Mouse (Mus musculus) kidney, embryonic 16.5 days (tissue): ENCODE measurements at regions not wholly inside any gene's neighbourhood (a gene's known extent, or its start where the extent isn't known, plus 50 kb on each side); places are given as distances from the start of the nearest gene placed in this dataset.

Experiments
- ATAC-seq: fragments of 200-750 bp; cut with Nextera tagmentation; 2 replicates; pipeline ENCODE4 v1.8.0; 2017; ENCODE audit warnings: moderate TSS enrichment; ENCODE audit not compliant: low FRiP score, low TSS enrichment
- H3K27ac ChIP-seq: fragments of 300-500 bp; sonication (generic); 2 replicates; pipeline ENCODE4 v1.5.1; 2014; ENCODE audit warnings: low read length
- H3K27me3 ChIP-seq: fragments of 300-500 bp; sonication (generic); 2 replicates; pipeline ENCODE4 v1.6.1; 2014; ENCODE audit warnings: low read length, control low read depth, mixed read lengths; ENCODE audit not compliant: insufficient read depth
- H3K36me3 ChIP-seq: fragments of 300-500 bp; sonication (generic); 2 replicates; pipeline ENCODE4 v1.6.1; 2014; ENCODE audit warnings: low read length, control low read depth, mixed read lengths; ENCODE audit not compliant: insufficient read depth
- H3K4me1 ChIP-seq: fragments of 300-500 bp; sonication (generic); 2 replicates; pipeline ENCODE4 v1.6.1; 2014; ENCODE audit warnings: low read length, control low read depth, mixed read lengths; ENCODE audit not compliant: insufficient read depth
- H3K4me2 ChIP-seq: fragments of 300-500 bp; sonication (generic); replicated peaks from 2 replicates; pipeline ENCODE4 v1.6.1; 2014; ENCODE audit warnings: low read depth, low read length
- H3K4me3 ChIP-seq: fragments of 300-500 bp; sonication (generic); 2 replicates; pipeline ENCODE4 v1.5.1; 2014; ENCODE audit warnings: mild to moderate bottlenecking, low read length
- H3K9ac ChIP-seq: fragments of 300-500 bp; sonication (generic); replicated peaks from 2 replicates; pipeline ENCODE4 v1.6.1; 2014; ENCODE audit warnings: low read length
- H3K9me3 ChIP-seq: fragments of 300-500 bp; sonication (generic); 2 replicates; pipeline ENCODE4 v1.6.1; 2016; ENCODE audit warnings: low read length, control low read depth
- WGBS: fragments of 180-500 bp; shearing (Covaris S2); extraction: QIAGEN DNeasy Blood & Tissue Kit; methylation state at CpG from one replicate; pipeline ENCODE4 v1.1.7; 2014; 5-methylcytosine and 5-hydroxymethylcytosine counted together

GRCm38 (mm10) chr15:67303804-67304203, 803.1 kb upstream of the Lrrc6 start:
- no peak overlapping the region for H3K9ac ChIP-seq
- no peaks in the 10 kb centered on the region for H3K36me3 ChIP-seq
- 0 out of 2 replicates have a peak, but pooled peaks cover 3% of the 10 kb centered on the region for H3K9me3 ChIP-seq
- WGBS: 23% methylated on average over 1 of the region's 1 CpGs
- H3K27ac ChIP-seq: peak overlapping the region; percentile 81
- no peak overlapping the region for H3K4me2 ChIP-seq
- peak; percentile 83 for ATAC-seq
- H3K27me3 ChIP-seq: no peaks in the 10 kb centered on the region
- no peak overlapping the region for H3K4me3 ChIP-seq
- H3K4me1 ChIP-seq: peaks cover 21% of the 10 kb centered on the region

DNA sequence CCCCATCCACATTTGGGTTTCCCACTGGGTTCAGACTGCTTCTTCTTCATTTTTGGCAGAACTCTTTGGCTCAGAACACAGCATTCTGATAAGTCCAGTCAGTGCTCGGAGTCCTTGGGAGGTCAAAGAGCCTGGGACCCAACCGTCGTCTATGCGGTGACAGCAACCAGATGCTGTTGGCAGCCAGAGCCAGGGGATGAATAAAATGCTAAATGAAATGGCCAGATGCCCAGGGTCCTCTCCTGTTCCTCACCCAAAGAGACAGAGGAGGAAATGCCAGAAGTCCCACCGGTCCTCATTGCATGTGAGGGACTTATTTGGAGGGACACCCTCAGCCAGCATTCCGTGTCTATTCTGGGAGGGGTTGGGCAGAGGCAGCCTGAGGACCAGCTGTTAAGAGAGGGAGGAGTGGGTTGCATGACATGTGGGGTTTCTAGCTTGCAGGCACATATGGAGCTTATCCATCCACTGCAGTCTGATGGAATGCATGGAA, 801.2 kb upstream of the Lrrc6 start:
- ATAC-seq: peak; percentile 83
- Histone ChIP-seq H3K4me3 (no peak overlapping the region), H3K9me3 (0 out of 2 replicates have a peak, but pooled peaks cover 3% of the 10 kb centered on the region), H3K36me3 (no peaks in the 10 kb centered on the region), H3K4me1 (peaks cover 21% of the 10 kb centered on the region), H3K4me2 (no peak overlapping the region), H3K27me3 (no peaks in the 10 kb centered on the region), H3K9ac (no peak overlapping the region), H3K27ac (peak overlapping the region; percentile 83)
- 49% methylated on average over 6 of the region's 6 CpGs for WGBS

GRCm38 (mm10) chr15:67301024-67301423, 800.3 kb upstream of the Lrrc6 start:
- WGBS: 27% methylated on average over 4 of the region's 4 CpGs
- Histone ChIP-seq H3K9me3 (0 out of 2 replicates have a peak, but pooled peaks cover 3% of the 10 kb centered on the region), H3K4me3 (no peak overlapping the region), H3K9ac (no peak overlapping the region), H3K4me2 (no peak overlapping the region), H3K27ac (peak overlapping the region; percentile 83), H3K27me3 (no peaks in the 10 kb centered on the region), H3K4me1 (peaks cover 21% of the 10 kb centered on the region), H3K36me3 (no peaks in the 10 kb centered on the region)
- no peak for ATAC-seq

GRCm38 (mm10) chr15:67294797-67295196, 794.1 kb upstream of the Lrrc6 start:
- WGBS: 86% methylated on average over 1 of the region's 1 CpGs
- no peaks in the 10 kb centered on the region for H3K27me3 ChIP-seq
- no peak overlapping the region for H3K9ac ChIP-seq
- H3K27ac ChIP-seq: no peak overlapping the region
- H3K36me3 ChIP-seq: no peaks in the 10 kb centered on the region
- no peaks in the 10 kb centered on the region for H3K4me1 ChIP-seq
- ATAC-seq: no peak
- H3K4me2 ChIP-seq: no peak overlapping the region
- H3K9me3 ChIP-seq: no peaks in the 10 kb centered on the region
- H3K4me3 ChIP-seq: no peak overlapping the region

DNA sequence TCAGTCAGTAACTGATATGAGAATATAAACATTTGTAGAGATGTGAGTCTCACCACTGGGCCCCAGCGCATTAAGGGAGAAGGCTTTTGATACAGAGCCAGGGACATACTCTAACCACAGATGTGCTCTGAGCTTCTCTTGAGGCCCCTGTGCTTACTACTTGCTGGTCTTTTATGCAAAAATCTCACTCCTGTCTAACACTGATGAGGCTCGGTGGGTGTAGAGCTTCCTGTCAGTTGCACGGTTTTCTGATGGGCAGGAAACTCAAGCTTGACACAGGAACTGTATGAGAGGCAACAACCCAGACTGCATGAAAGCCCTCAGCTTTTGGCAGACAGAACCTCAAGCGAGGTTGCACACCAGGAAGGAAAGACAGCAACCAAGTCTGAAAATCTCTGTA, 789.0 kb upstream of the Lrrc6 start:
- whole genome bisulfite sequencing: 58% methylated on average over 4 of the region's 4 CpGs

GRCm38 (mm10) chr15:67284941-67285340, 784.2 kb upstream of the Lrrc6 start:
- H3K4me3 ChIP-seq: no peak overlapping the region
- H3K36me3 ChIP-seq: no peaks in the 10 kb centered on the region
- no peaks in the 10 kb centered on the region for H3K9me3 ChIP-seq
- ATAC-seq: no peak
- H3K9ac ChIP-seq: no peak overlapping the region
- no peaks in the 10 kb centered on the region for H3K27me3 ChIP-seq
- H3K4me1 ChIP-seq: no peaks in the 10 kb centered on the region
- no peak overlapping the region for H3K4me2 ChIP-seq
- WGBS: 47% methylated on average over 4 of the region's 4 CpGs
- H3K27ac ChIP-seq: no peak overlapping the region

More for the DNA sequence above, 789.0 kb upstream of the Lrrc6 start:
- Histone ChIP-seq H3K9me3 (no peaks in the 10 kb centered on the region), H3K27ac (no peak overlapping the region), H3K4me2 (no peak overlapping the region), H3K36me3 (no peaks in the 10 kb centered on the region), H3K4me3 (no peak overlapping the region), H3K9ac (no peak overlapping the region), H3K4me1 (no peaks in the 10 kb centered on the region), H3K27me3 (no peaks in the 10 kb centered on the region)
- ATAC-seq: no peak

DNA sequence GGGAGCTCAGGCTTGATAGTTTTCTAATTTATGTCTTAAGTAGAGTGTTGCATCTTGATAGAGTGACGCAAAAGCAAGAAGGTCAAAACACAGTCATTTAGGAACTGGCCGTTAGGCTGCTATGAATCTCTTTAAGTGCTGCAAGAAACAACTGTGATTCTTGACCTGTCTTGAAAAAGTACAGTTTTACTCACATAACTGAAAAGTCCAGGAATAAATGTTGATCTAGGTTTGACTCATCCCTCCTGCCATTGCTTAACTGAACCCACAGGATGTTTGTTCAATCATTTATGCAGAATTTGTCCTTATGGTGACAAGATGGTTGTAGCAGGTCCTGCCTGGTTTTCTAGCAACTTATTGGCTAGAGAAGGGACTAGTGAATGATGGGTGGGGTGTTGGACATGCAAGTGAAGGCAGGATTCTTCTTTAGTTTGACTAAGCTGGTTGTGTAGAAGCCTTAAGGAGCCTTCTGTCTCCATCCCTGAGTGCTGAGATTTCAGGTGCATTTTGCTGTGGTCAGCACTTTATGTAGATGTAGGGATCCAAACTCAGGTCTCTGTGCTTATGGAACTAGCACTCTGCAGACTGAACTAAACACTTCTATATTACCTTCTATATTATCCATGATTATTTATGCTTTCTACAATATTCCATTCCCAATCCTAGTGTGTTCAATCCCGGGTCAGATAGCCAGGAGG, 782.7 kb upstream of the Lrrc6 start:
- no peak overlapping the region for H3K4me3 ChIP-seq
- no peaks in the 10 kb centered on the region for H3K9me3 ChIP-seq
- no peak overlapping the region for H3K4me2 ChIP-seq
- no peak overlapping the region for H3K9ac ChIP-seq
- no peak overlapping the region for H3K27ac ChIP-seq
- no peaks in the 10 kb centered on the region for H3K27me3 ChIP-seq
- no peaks in the 10 kb centered on the region for H3K4me1 ChIP-seq
- no peaks in the 10 kb centered on the region for H3K36me3 ChIP-seq
- no peak for ATAC-seq
- 50% methylated on average over 3 of the region's 3 CpGs for WGBS

DNA sequence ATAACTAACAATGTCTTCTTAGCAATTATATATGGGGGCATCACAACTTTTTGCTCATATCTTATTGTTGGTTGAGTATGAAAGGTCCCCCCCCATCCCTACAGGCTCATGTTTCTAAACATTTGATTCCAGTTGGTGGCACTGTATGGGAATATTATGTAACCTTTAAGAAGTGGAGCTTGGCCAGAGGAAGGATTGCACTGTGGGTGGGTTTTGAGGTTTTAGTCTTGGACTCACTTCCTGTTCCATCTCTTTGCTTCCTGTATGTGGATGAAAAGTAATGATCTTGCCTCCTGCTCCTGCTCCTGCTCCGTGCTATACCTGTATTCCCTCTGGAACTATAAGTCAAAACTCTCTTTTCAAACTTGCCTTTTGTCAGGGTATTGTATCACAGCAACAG, 778.2 kb upstream of the Lrrc6 start:
- no peak for ATAC-seq
- no peak overlapping the region for H3K4me2 ChIP-seq
- WGBS: 68% methylated on average over 1 of the region's 1 CpGs
- H3K9me3 ChIP-seq: no peaks in the 10 kb centered on the region
- H3K27me3 ChIP-seq: no peaks in the 10 kb centered on the region
- no peaks in the 10 kb centered on the region for H3K36me3 ChIP-seq
- no peak overlapping the region for H3K9ac ChIP-seq
- no peak overlapping the region for H3K4me3 ChIP-seq
- no peaks in the 10 kb centered on the region for H3K4me1 ChIP-seq
- H3K27ac ChIP-seq: no peak overlapping the region

- no peak overlapping the region for H3K4me3 ChIP-seq
- H3K9ac ChIP-seq: no peak overlapping the region
- H3K27ac ChIP-seq: no peak overlapping the region
- no peaks in the 10 kb centered on the region for H3K9me3 ChIP-seq
- no peak for ATAC-seq
- H3K4me2 ChIP-seq: no peak overlapping the region
- H3K27me3 ChIP-seq: no peaks in the 10 kb centered on the region
- no peaks in the 10 kb centered on the region for H3K36me3 ChIP-seq
- H3K4me1 ChIP-seq: no peaks in the 10 kb centered on the region
Observed at GRCm38 (mm10) chr15:67275058-67275457, 774.3 kb upstream of the Lrrc6 start.

DNA sequence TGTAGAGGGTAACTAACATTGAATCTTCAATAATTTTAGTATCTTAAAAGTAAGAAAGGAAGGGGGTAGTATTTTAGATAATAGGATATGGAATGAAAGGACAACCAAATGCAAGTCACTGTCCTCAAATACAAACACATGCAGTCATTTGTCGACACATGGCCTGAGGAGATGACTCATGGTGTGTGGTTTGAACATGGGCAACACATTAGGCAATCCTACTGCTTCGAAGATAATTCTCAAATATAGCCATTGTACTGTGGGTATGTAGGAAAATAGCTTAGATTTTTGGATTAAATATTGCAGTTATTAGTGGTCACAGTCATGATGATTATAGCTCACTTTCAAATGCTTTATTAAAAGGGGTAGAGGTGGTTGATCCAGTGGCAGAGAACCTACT, 771.7 kb upstream of the Lrrc6 start:
- Histone ChIP-seq H3K4me2 (no peak overlapping the region), H3K27me3 (no peaks in the 10 kb centered on the region), H3K9ac (no peak overlapping the region), H3K9me3 (no peaks in the 10 kb centered on the region), H3K36me3 (no peaks in the 10 kb centered on the region), H3K4me1 (no peaks in the 10 kb centered on the region), H3K4me3 (no peak overlapping the region), H3K27ac (no peak overlapping the region)
- WGBS: 82% methylated on average over 2 of the region's 2 CpGs
- ATAC-seq: no peak
